Mouse (Mus musculus): ENCODE data around the gene Cnot3. TPM values are rescaled to one million over a fixed set of nuclear protein-coding genes. Genes with fewer than 3 reads are reported as not detected.
"Not testable (repeated sequence)": the region's sequence is repeated elsewhere in the genome, so short reads cannot be mapped to it uniquely, and the experiment has no call there.

Cnot3 gene
- polyA plus RNA-seq, 1 experiment: 87.1 TPM

DNA sequence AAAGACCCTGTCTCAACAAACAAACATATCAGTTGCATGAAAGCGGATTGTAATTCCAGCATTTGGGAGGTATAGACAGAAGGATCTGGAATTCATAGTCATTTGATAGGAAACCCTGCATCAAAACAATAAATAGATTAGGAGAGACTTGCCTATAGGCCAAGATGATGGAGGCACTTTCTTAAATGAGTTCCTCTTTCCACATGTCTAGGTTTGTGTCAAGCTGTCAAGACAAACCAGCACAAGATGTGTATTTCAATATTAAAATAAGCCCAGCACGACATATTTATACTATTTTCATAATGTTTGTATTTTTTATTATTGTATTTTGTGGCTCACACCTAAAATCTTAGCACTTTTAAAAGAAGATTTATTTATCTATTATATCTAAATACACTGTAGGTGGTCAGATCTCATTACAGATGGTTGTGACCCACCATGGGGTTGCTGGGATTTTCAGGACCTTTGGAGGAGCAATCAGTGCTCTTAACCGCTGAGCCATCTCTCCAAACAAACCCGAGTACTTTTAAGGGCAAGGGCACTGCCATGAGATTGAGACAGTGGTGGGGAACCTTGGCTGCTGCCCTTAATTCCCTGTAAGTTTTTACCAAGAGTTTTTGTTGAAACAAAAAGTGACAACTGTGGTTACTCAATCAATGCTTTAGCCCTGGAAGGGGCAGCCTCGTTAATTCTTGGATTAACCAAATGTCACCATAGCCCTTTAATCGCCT lies 58.2 kb downstream of the Cnot3 start:
- Histone ChIP-seq H3K36me3 (ENCODE audit: control insufficient read depth, insufficient read depth) (peaks cover 35% of the 10 kb centered on the region), H3K4me3 (ENCODE audit: insufficient read depth, poor library complexity, severe bottlenecking) (peak overlapping the region; percentile 99), H3K79me2 (ENCODE audit: control insufficient read depth, insufficient read depth) (peaks cover 35% of the 10 kb centered on the region), H3ac (ENCODE audit: control insufficient read depth, insufficient read length, low read depth) (peak overlapping the region; percentile 43), H3K27me3 (ENCODE audit: control insufficient read depth, insufficient read depth, insufficient read length) (no peaks in the 10 kb centered on the region), H3K79me3 (ENCODE audit: low read depth) (peaks cover 28% of the 10 kb centered on the region)
- TF ChIP-seq MYOG (IDR thresholded peaks at IDR 0.05; ENCODE audit: control insufficient read depth, extremely low read depth, insufficient read length) (no peak), FOSL1 (IDR thresholded peaks at IDR 0.05; ENCODE audit: insufficient read depth, low read length, poor library complexity, severe bottlenecking) (no peak), USF1 (IDR thresholded peaks at IDR 0.05; ENCODE audit: low read depth) (no peak), CTCF (IDR thresholded peaks at IDR 0.05; ENCODE audit: control insufficient read depth, insufficient read depth, insufficient read length) (no peak), MAX (IDR thresholded peaks at IDR 0.05) (no peak), CEBPB (IDR thresholded peaks at IDR 0.05; ENCODE audit: low read depth) (no peak), MYOD1 (IDR thresholded peaks at IDR 0.05; ENCODE audit: control insufficient read depth, insufficient read length, low read depth) (no peak)

GRCm38 (mm10) chr7:3703879-3704441 lies 58.9 kb downstream of the Cnot3 start, which contains the start of gene Rps9:
Gene Rps9, plus strand, starts transcription at chr7:3703993.
- H3ac ChIP-seq (ENCODE audit: control insufficient read depth, insufficient read length, low read depth): peak within 1 kb of the TSS; percentile 89
- H3K4me3 ChIP-seq (ENCODE audit: insufficient read depth, poor library complexity, severe bottlenecking): peak within 1 kb of the TSS; percentile 99
- TF ChIP-seq MAX (IDR thresholded peaks at IDR 0.05): no peak
- TF ChIP-seq USF1 (IDR thresholded peaks at IDR 0.05; ENCODE audit: low read depth): no peak
- TF ChIP-seq MYOG (IDR thresholded peaks at IDR 0.05; ENCODE audit: control insufficient read depth, extremely low read depth, insufficient read length): no peak
- no peak for TF ChIP-seq CEBPB (IDR thresholded peaks at IDR 0.05; ENCODE audit: low read depth)
- TF ChIP-seq CTCF (IDR thresholded peaks at IDR 0.05; ENCODE audit: control insufficient read depth, insufficient read depth, insufficient read length): no peak
- TF ChIP-seq MYOD1 (IDR thresholded peaks at IDR 0.05; ENCODE audit: control insufficient read depth, insufficient read length, low read depth): no peak
- TF ChIP-seq FOSL1 (IDR thresholded peaks at IDR 0.05; ENCODE audit: insufficient read depth, low read length, poor library complexity, severe bottlenecking): no peak
- H3K36me3 ChIP-seq (ENCODE audit: control insufficient read depth, insufficient read depth): peaks cover 35% of the 10 kb centered on the region
- H3K79me3 ChIP-seq (ENCODE audit: low read depth): peaks cover 28% of the 10 kb centered on the region
- peaks cover 35% of the 10 kb centered on the region for H3K79me2 ChIP-seq (ENCODE audit: control insufficient read depth, insufficient read depth)
- no peaks in the 10 kb centered on the region for H3K27me3 ChIP-seq (ENCODE audit: control insufficient read depth, insufficient read depth, insufficient read length)

GRCm38 (mm10) chr7:3704475-3704874 lies 59.4 kb downstream of the Cnot3 start:
- TF ChIP-seq MYOG (IDR thresholded peaks at IDR 0.05; ENCODE audit: control insufficient read depth, extremely low read depth, insufficient read length) (no peak), FOSL1 (IDR thresholded peaks at IDR 0.05; ENCODE audit: insufficient read depth, low read length, poor library complexity, severe bottlenecking) (no peak), MAX (IDR thresholded peaks at IDR 0.05) (peak; percentile 94), MYOD1 (IDR thresholded peaks at IDR 0.05; ENCODE audit: control insufficient read depth, insufficient read length, low read depth) (no peak)
- peaks cover 28% of the 10 kb centered on the region for H3K79me3 ChIP-seq (ENCODE audit: low read depth)
- H3K27me3 ChIP-seq (ENCODE audit: control insufficient read depth, insufficient read depth, insufficient read length): no peaks in the 10 kb centered on the region
- peak overlapping the region; percentile 99 for H3K4me3 ChIP-seq (ENCODE audit: insufficient read depth, poor library complexity, severe bottlenecking)
- peak overlapping the region; percentile 89 for H3ac ChIP-seq (ENCODE audit: control insufficient read depth, insufficient read length, low read depth)
- peaks cover 35% of the 10 kb centered on the region for H3K79me2 ChIP-seq (ENCODE audit: control insufficient read depth, insufficient read depth)
- peaks cover 35% of the 10 kb centered on the region for H3K36me3 ChIP-seq (ENCODE audit: control insufficient read depth, insufficient read depth)

DNA sequence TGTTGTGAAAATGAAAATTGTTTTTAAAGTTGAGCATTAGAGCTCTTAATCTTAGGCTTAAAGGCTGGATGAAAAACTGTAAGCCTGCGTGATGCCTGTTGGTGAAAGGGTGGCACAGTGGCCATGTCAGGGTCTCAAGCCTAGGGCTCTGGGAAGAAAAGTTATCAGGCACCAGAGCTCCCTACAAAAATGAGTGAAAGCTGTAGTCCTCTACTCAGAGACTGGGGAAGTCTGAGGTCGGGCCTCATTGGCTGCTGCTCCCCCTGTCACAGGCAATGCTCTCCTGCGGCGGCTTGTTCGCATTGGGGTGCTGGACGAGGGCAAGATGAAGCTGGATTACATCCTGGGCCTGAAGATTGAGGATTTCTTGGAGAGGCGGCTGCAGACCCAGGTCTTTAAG lies 60.4 kb downstream of the Cnot3 start:
- peak overlapping the region; percentile 99 for H3K4me3 ChIP-seq (ENCODE audit: insufficient read depth, poor library complexity, severe bottlenecking)
- peak overlapping the region; percentile 85 for H3ac ChIP-seq (ENCODE audit: control insufficient read depth, insufficient read length, low read depth)
- H3K79me2 ChIP-seq (ENCODE audit: control insufficient read depth, insufficient read depth): peaks cover 35% of the 10 kb centered on the region
- H3K79me3 ChIP-seq (ENCODE audit: low read depth): peaks cover 28% of the 10 kb centered on the region
- peaks cover 35% of the 10 kb centered on the region for H3K36me3 ChIP-seq (ENCODE audit: control insufficient read depth, insufficient read depth)
- H3K27me3 ChIP-seq (ENCODE audit: control insufficient read depth, insufficient read depth, insufficient read length): not testable (repeated sequence)

GRCm38 (mm10) chr7:3705911-3706310 lies 60.8 kb downstream of the Cnot3 start:
- peaks cover 28% of the 10 kb centered on the region for H3K79me3 ChIP-seq (ENCODE audit: low read depth)
- TF ChIP-seq USF1 (IDR thresholded peaks at IDR 0.05; ENCODE audit: low read depth): no peak
- no peak for TF ChIP-seq FOSL1 (IDR thresholded peaks at IDR 0.05; ENCODE audit: insufficient read depth, low read length, poor library complexity, severe bottlenecking)
- TF ChIP-seq MAX (IDR thresholded peaks at IDR 0.05): no peak
- no peak for TF ChIP-seq MYOG (IDR thresholded peaks at IDR 0.05; ENCODE audit: control insufficient read depth, extremely low read depth, insufficient read length)
- no peak for TF ChIP-seq CTCF (IDR thresholded peaks at IDR 0.05; ENCODE audit: control insufficient read depth, insufficient read depth, insufficient read length)
- TF ChIP-seq CEBPB (IDR thresholded peaks at IDR 0.05; ENCODE audit: low read depth): no peak
- no peak for TF ChIP-seq MYOD1 (IDR thresholded peaks at IDR 0.05; ENCODE audit: control insufficient read depth, insufficient read length, low read depth)
- H3K36me3 ChIP-seq (ENCODE audit: control insufficient read depth, insufficient read depth): peaks cover 35% of the 10 kb centered on the region
- H3K4me3 ChIP-seq (ENCODE audit: insufficient read depth, poor library complexity, severe bottlenecking): peak overlapping the region; percentile 99
- no peaks in the 10 kb centered on the region for H3K27me3 ChIP-seq (ENCODE audit: control insufficient read depth, insufficient read depth, insufficient read length)
- peaks cover 35% of the 10 kb centered on the region for H3K79me2 ChIP-seq (ENCODE audit: control insufficient read depth, insufficient read depth)
- peak overlapping the region; percentile 85 for H3ac ChIP-seq (ENCODE audit: control insufficient read depth, insufficient read length, low read depth)

Data from C2C12 (cell line).